In genomic region chr11:3267133-3267532, GRCm38 (mm10) we compare ENCODE assay signal across 8 mouse cellular contexts. TPM values are rescaled to one million over a fixed set of nuclear protein-coding genes. Genes with fewer than 3 reads are reported as not detected.
DNase-seq lines count a peak whose midpoint lies in the region; ATAC-seq and TF ChIP-seq lines count a peak whose summit lies in the region.

No protein-coding gene starts in this region.

- H3K9ac ChIP-seq in forebrain, embryonic 12.5 days: peak overlapping the region; percentile 95; the same call in 1 of the 2 replicates
- no peak overlapping the region for H3K9ac ChIP-seq in limb, embryonic 15.5 days
- peak overlapping the region; percentile 100; the same call in 1 of the 2 replicates for H3K9ac ChIP-seq in stomach, postnatal 0 days (ENCODE audit: low read length)

- H3K4me2 ChIP-seq in forebrain, embryonic 12.5 days: peak overlapping the region; percentile 75
- H3K4me2 ChIP-seq in limb, embryonic 15.5 days: peak overlapping the region; percentile 40
- H3K4me2 ChIP-seq in stomach, postnatal 0 days (replicated peaks; ENCODE audit: low read depth): peak overlapping the region; percentile 74

- H3K27ac ChIP-seq in testis, adult 2 months (ENCODE audit: control insufficient read depth, insufficient read depth, low read depth, low read length): no peak overlapping the region
- H3K27ac ChIP-seq in forebrain, embryonic 12.5 days: peak overlapping the region; percentile 96
- H3K27ac ChIP-seq in limb, embryonic 15.5 days: no peak overlapping the region
- no peak overlapping the region for H3K27ac ChIP-seq in stomach, postnatal 0 days (replicated peaks)

- H3K27me3 ChIP-seq in testis, adult 2 months (ENCODE audit: control insufficient read depth, insufficient read depth, low read length): no peaks in the 10 kb centered on the region
- H3K27me3 ChIP-seq in forebrain, embryonic 12.5 days: no peaks in the 10 kb centered on the region
- H3K27me3 ChIP-seq in limb, embryonic 15.5 days: no peaks in the 10 kb centered on the region
- no peaks in the 10 kb centered on the region for H3K27me3 ChIP-seq in stomach, postnatal 0 days (ENCODE audit: control insufficient read depth, insufficient read depth, low read length)

- peak overlapping the region; percentile 59 for H3K4me3 ChIP-seq in testis, adult 2 months (ENCODE audit: control insufficient read depth, low read depth, low read length)
- H3K4me3 ChIP-seq in forebrain, embryonic 12.5 days (replicated peaks): peak overlapping the region; percentile 88
- H3K4me3 ChIP-seq in limb, embryonic 15.5 days: peak overlapping the region; percentile 75
- H3K4me3 ChIP-seq in stomach, postnatal 0 days (ENCODE audit: low read depth, low read length): peak overlapping the region; percentile 96

- H3K36me3 ChIP-seq in testis, adult 2 months (ENCODE audit: control insufficient read depth, insufficient read depth, low read length): no peaks in the 10 kb centered on the region; the same call in 1 of the 2 replicates
- H3K36me3 ChIP-seq in forebrain, embryonic 12.5 days (replicated peaks): peaks cover 18% of the 10 kb centered on the region
- H3K36me3 ChIP-seq in limb, embryonic 15.5 days: peaks cover 17% of the 10 kb centered on the region
- no peaks in the 10 kb centered on the region for H3K36me3 ChIP-seq in stomach, postnatal 0 days (ENCODE audit: control insufficient read depth, insufficient read depth, low read length)

- no peaks in the 10 kb centered on the region for H3K9me3 ChIP-seq in forebrain, embryonic 12.5 days
- no peaks in the 10 kb centered on the region for H3K9me3 ChIP-seq in limb, embryonic 15.5 days
- H3K9me3 ChIP-seq in stomach, postnatal 0 days (ENCODE audit: control insufficient read depth, low read length): no peaks in the 10 kb centered on the region

- WGBS in forebrain, embryonic 12.5 days: 58% methylated on average over 7 of the region's 7 CpGs
- 51% methylated on average over 7 of the region's 7 CpGs for WGBS in limb, embryonic 15.5 days
- WGBS in stomach, postnatal 0 days: 46% methylated on average over 7 of the region's 7 CpGs

- no peak for ATAC-seq in forebrain, embryonic 12.5 days (ENCODE audit: low FRiP score)
- no peak for ATAC-seq in limb, embryonic 15.5 days (ENCODE audit: insufficient number of reproducible peaks, low FRiP score, low TSS enrichment, low read depth)
- ATAC-seq in stomach, postnatal 0 days (ENCODE audit: low FRiP score, low TSS enrichment): no peak

- no peak for TF ChIP-seq POLR2A in testis, adult 2 months (IDR thresholded peaks at IDR 0.05; ENCODE audit: control insufficient read depth, low read depth, low read length)

- H3K4me1 ChIP-seq in testis, adult 2 months (ENCODE audit: control insufficient read depth, insufficient read depth, low read length): no peaks in the 10 kb centered on the region; the same call in 1 of the 2 replicates
- H3K4me1 ChIP-seq in forebrain, embryonic 12.5 days: peaks cover 28% of the 10 kb centered on the region
- peaks cover 16% of the 10 kb centered on the region for H3K4me1 ChIP-seq in limb, embryonic 15.5 days
- 0 out of 2 replicates have a peak, but pooled peaks cover 3% of the 10 kb centered on the region for H3K4me1 ChIP-seq in stomach, postnatal 0 days (replicated peaks; ENCODE audit: control insufficient read depth, insufficient read depth)

- no peak for TF ChIP-seq CTCF in testis, adult 2 months (IDR thresholded peaks at IDR 0.05; ENCODE audit: control insufficient read depth, insufficient read depth, insufficient replicate concordance, low read depth, low read length)
- no peak for TF ChIP-seq CTCF in stomach, postnatal 0 days (IDR thresholded peaks at IDR 0.05; ENCODE audit: low read depth)

- TF ChIP-seq EP300 in stomach, postnatal 0 days (optimal IDR thresholded peaks at IDR 0.05): no peak

- no peak for DNase-seq in testis, postnatal 10 days (ENCODE audit: low spot score)
- no peak for DNase-seq in stomach, postnatal 0 days (ENCODE audit: low spot score)
- no peak for DNase-seq in layer of hippocampus, postnatal 14 days (ENCODE audit: low spot score in 2 of 2)
- DNase-seq in T-cell, adult 2 months (ENCODE audit: low spot score): no peak
- DNase-seq in frontal cortex, postnatal 36 days (ENCODE audit: low spot score in 2 of 2): no peak

RNA-seq across cellular contexts. Expression of gene Drg1, which starts 0.9 kb away (rescaled TPM):
- polyA plus RNA-seq in testis, adult 2 months (2012; rRNA removed): 64.4 and 74.6 TPM in 2 replicates
- polyA plus RNA-seq in forebrain, embryonic 12.5 days (2016; fragmentation: Nextera tagmentation; extraction: Ambion mirVana): 268 and 271 TPM in 2 replicates
- polyA plus RNA-seq in limb, embryonic 15.5 days (2015; fragmentation: Nextera tagmentation; extraction: Ambion mirVana): 191 and 199 TPM in 2 replicates
- polyA plus RNA-seq in stomach, postnatal 0 days (2015; fragmentation: Nextera tagmentation; extraction: Ambion mirVana): 103 and 109 TPM in 2 replicates
- 100 to 1,000 TPM in 1 of 2 experiments, 10 to 100 TPM in 1; 89.8 to 103 TPM for total RNA-seq in layer of hippocampus, postnatal 14 days (2021)

RNA-seq across cellular contexts. Expression of gene Patz1, which starts 21.5 kb away (rescaled TPM):
- polyA plus RNA-seq in testis, adult 2 months (2012; rRNA removed): 4.9 and 5.8 TPM in 2 replicates
- 126 and 128 TPM in 2 replicates for polyA plus RNA-seq in forebrain, embryonic 12.5 days (2016; fragmentation: Nextera tagmentation; extraction: Ambion mirVana)
- polyA plus RNA-seq in limb, embryonic 15.5 days (2015; fragmentation: Nextera tagmentation; extraction: Ambion mirVana): 28.4 and 32.3 TPM in 2 replicates
- polyA plus RNA-seq in stomach, postnatal 0 days (2015; fragmentation: Nextera tagmentation; extraction: Ambion mirVana): 12.2 and 14.1 TPM in 2 replicates
- 10 to 100 TPM; 50.3 to 50.4 TPM for total RNA-seq in layer of hippocampus, postnatal 14 days (2021)
